Mouse (Mus musculus) liver, embryonic 15.5 days (tissue): ENCODE data around the gene Itpripl2. TPM values are rescaled to one million over a fixed set of nuclear protein-coding genes. Genes with fewer than 3 reads are reported as not detected.

Experiments
- ATAC-seq: fragments of 200-750 bp; cut with Nextera tagmentation; 2 replicates; pipeline ENCODE4 v1.8.0; 2017; ENCODE audit warnings: moderate number of reproducible peaks, mild to moderate bottlenecking, moderate library complexity; ENCODE audit not compliant: insufficient read depth
- H3K27ac ChIP-seq: fragments of 300-500 bp; sonication (generic); replicated peaks from 2 replicates; pipeline ENCODE4 v1.5.1; 2015; ENCODE audit warnings: mild to moderate bottlenecking, inconsistent platforms
- H3K27me3 ChIP-seq: fragments of 300-500 bp; sonication (generic); 2 replicates; pipeline ENCODE4 v1.6.1; 2015; ENCODE audit warnings: mild to moderate bottlenecking, inconsistent platforms
- H3K36me3 ChIP-seq: fragments of 300-500 bp; sonication (generic); replicated peaks from 2 replicates; pipeline ENCODE4 v1.6.1; 2015; ENCODE audit warnings: moderate library complexity, mild to moderate bottlenecking, inconsistent platforms
- H3K4me1 ChIP-seq: fragments of 300-500 bp; sonication (generic); replicated peaks from 2 replicates; pipeline ENCODE4 v1.6.1; 2015; ENCODE audit warnings: inconsistent platforms
- H3K4me2 ChIP-seq: fragments of 300-500 bp; sonication (generic); 2 replicates; pipeline ENCODE4 v1.6.1; 2015; ENCODE audit warnings: moderate library complexity, mild to moderate bottlenecking, inconsistent platforms
- H3K4me3 ChIP-seq: fragments of 300-500 bp; sonication (generic); replicated peaks from 2 replicates; pipeline ENCODE4 v1.5.1; 2015; ENCODE audit warnings: mild to moderate bottlenecking, inconsistent platforms
- H3K9ac ChIP-seq: fragments of 300-500 bp; sonication (generic); 2 replicates; pipeline ENCODE4 v1.6.1; 2015; ENCODE audit warnings: moderate library complexity, mild to moderate bottlenecking, inconsistent platforms
- H3K9me3 ChIP-seq: fragments of 300-500 bp; sonication (generic); replicated peaks from 2 replicates; pipeline ENCODE4 v1.6.1; 2016; ENCODE audit warnings: inconsistent platforms
- WGBS: fragments of 180-500 bp; shearing (Covaris S2); methylation state at CpG from one replicate; pipeline ENCODE4 v1.1.7; 2015; ENCODE audit warnings: mixed read lengths; ENCODE audit not compliant: insufficient replicate concordance; 5-methylcytosine and 5-hydroxymethylcytosine counted together
- polyA plus RNA-seq: library from polyadenylated mRNA; unstranded; fragments of >200 nt; fragmentation: Nextera tagmentation; extraction: Ambion mirVana; gene quantifications from 2 replicates; pipeline ENCODE4 v1.2.1, GENCODE M21; 2015

Itpripl2 gene
- polyA plus RNA-seq, 1 experiment from 2014 or later, result 1.1 TPM

DNA sequence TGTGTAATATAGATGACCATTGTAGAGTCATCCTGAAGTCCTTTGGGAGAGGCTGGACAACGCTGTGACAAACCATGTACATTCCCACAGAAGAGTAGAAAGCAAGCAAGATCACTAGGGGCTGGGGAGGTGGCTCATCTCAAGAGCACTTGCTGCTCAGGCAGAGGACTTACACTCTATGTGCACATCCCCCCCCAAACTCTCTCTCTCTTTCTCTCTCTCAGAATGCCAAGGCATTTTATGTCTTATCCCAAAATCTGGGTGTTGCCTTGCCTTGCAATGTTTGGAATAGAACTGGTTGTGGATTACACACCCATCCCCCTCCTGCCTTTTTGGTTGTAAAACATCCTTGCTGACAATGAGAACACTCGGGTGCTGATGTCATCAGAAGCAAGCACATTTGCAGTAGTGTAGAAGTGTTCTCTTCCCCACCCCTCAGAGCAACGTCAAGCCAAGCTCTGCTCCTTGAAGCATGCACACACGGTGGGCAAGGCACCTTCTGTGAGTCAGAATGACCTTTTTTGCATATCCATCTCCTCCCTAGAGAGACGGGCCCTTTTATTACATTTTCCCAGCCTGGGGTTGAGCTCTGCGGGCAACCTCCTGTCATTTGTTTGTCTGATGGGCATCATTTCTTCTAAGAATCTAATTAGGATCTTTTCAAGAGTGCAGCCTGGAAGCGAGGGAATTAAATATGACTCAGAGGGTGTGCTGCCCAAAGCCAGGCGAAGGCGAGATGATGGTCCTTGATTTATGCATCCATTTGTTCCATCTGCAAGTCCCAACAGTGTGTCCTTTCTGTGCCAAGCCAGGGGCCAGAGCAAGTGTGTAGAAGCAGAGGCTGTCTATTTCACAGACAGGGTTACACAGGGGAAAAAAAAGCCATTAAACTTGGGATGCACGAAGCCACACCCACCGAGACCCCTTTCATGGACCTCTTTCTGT, 28.7 kb downstream of the Itpripl2 start:
- Histone ChIP-seq H3K4me2 (no peak overlapping the region), H3K9ac (no peak overlapping the region), H3K4me3 (no peak overlapping the region), H3K27ac (no peak overlapping the region), H3K9me3 (no peaks in the 10 kb centered on the region), H3K36me3 (no peaks in the 10 kb centered on the region), H3K4me1 (0 out of 2 replicates have a peak, but pooled peaks cover 9% of the 10 kb centered on the region), H3K27me3 (no peaks in the 10 kb centered on the region)
- WGBS, result 46% methylated on average over 11 of the region's 11 CpGs
- no peak for ATAC-seq

DNA sequence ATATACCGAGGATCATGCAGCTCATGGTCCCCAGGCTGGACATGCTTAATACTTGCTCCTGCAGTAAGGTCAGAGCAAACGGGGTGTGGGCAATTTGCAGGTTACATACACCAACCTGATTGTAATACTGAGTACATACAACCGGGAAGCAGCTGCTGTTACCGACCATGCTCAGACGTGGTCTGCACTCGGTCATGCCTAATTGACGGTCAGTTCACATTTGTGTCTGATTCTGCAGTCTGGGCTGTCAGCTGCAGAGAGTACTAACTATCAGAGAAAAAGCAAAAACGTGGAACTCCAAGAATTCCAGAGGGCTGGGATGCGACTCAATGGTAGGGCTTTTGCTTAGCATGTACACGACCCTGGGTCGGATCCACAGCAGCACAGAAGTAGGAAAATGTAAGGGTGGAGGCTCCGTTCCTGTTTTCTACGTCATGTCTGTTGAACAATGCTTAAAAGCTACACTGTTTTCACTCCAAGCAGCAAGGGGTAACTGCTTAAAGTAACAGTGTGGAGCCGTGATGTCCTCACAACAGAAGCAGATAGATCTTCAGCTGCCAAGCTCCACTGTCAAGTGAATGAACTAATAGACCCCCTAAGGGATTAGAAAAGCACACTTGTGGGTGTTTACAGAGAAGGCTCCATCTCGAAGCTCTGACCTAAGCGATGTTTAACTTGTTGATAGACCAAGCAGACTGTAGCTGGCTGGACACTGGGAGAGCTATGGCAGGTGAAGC, 30.2 kb downstream of the Itpripl2 start:
- no peak for ATAC-seq
- Histone ChIP-seq H3K4me2 (no peak overlapping the region), H3K9ac (no peak overlapping the region), H3K27me3 (no peaks in the 10 kb centered on the region), H3K4me3 (no peak overlapping the region), H3K4me1 (0 out of 2 replicates have a peak, but pooled peaks cover 9% of the 10 kb centered on the region), H3K27ac (no peak overlapping the region), H3K9me3 (no peaks in the 10 kb centered on the region), H3K36me3 (no peaks in the 10 kb centered on the region)
- 50% methylated on average over 16 of the region's 16 CpGs for WGBS

- H3K9ac ChIP-seq, result no peak overlapping the region
- peaks cover 4% of the 10 kb centered on the region; the same call in 1 of the 2 replicates for H3K27me3 ChIP-seq
- no peak for ATAC-seq
- H3K27ac ChIP-seq, result no peak overlapping the region
- H3K9me3 ChIP-seq, result no peaks in the 10 kb centered on the region
- 48% methylated on average over 4 of the region's 4 CpGs for whole genome bisulfite sequencing
- H3K4me3 ChIP-seq, result no peak overlapping the region
- H3K4me2 ChIP-seq, result no peak overlapping the region
- H3K4me1 ChIP-seq, result peaks cover 4% of the 10 kb centered on the region; the same call in 1 of the 2 replicates
- no peaks in the 10 kb centered on the region for H3K36me3 ChIP-seq
Measured at GRCm38 (mm10) chr7:118453722-118454121, 38.1 kb downstream of the Itpripl2 start.

DNA sequence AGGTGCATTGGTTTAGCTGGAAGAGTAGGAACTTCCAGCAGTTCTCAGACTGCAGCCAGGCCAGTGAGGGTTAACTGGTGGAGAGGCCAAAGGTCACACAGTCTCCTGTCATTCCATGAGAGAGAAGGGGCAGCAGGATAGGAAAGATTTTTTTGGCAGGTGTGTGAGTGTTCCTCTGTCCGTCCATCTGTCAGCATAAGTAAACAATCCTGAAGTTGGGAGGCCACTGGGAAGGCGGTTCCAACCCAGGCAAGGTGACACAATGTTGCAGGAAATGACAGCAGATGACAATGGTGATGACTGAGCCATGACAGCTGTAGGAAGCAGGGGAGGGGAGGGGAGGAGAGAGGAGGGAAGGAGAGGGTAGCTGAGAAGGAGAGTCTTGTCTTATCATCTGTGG, 38.8 kb downstream of the Itpripl2 start:
- ATAC-seq, result peak; percentile 53; the same call in 1 of the 2 replicates
- no peaks in the 10 kb centered on the region for H3K9me3 ChIP-seq
- no peak overlapping the region for H3K4me3 ChIP-seq
- peaks cover 5% of the 10 kb centered on the region; the same call in 1 of the 2 replicates for H3K4me1 ChIP-seq
- H3K36me3 ChIP-seq, result no peaks in the 10 kb centered on the region
- peaks cover 12% of the 10 kb centered on the region for H3K27me3 ChIP-seq
- H3K4me2 ChIP-seq, result no peak overlapping the region
- WGBS, result 21% methylated on average over 2 of the region's 2 CpGs
- no peak overlapping the region for H3K27ac ChIP-seq
- H3K9ac ChIP-seq, result no peak overlapping the region

DNA sequence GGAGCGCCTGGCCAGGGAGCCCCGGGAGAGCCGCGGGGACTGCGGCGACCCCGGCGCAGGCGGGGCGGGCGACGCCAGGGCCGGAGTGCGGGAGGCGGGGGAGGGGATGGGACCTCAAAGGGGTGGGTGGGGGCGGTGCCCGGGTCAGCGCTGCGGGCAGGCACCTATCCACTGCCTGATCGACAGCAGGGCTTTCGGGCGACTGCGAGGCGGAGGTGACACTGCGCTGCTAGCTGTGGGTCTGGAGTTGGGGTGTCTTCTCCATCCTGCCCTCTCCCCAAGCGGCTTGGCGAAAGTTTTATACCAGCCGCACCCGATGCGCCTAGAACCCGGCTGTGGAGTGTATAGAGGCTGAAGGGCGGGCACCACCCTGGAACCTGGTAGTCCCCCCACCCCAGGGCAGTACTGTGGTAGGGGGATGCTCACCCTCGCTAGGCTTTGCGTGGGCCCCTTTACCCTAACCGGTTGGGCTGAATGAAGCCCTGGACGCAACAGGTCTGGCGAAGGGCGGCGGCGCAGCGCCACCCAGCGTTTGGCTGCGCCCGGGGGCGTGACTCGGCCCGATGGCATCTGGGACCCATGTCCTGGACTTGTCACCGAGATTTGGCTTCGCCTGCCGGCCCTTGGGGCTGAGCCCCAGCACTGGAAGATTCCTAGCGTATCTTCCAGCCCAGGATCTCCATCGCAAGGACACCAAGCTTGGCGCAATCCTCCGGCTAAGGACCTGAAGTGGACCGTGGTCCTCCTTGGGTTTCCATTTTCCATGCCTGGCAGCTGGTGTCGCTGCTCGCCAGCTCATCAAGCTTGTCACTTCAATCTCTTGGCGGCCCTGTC, 43.4 kb downstream of the Itpripl2 start, which contains the start of gene Syt17:
TSS of gene Syt17 (minus strand) at position 89 of the 834 bp plus-strand sequence.
- peak; percentile 17; the same call in 1 of the 2 replicates for ATAC-seq

DNA sequence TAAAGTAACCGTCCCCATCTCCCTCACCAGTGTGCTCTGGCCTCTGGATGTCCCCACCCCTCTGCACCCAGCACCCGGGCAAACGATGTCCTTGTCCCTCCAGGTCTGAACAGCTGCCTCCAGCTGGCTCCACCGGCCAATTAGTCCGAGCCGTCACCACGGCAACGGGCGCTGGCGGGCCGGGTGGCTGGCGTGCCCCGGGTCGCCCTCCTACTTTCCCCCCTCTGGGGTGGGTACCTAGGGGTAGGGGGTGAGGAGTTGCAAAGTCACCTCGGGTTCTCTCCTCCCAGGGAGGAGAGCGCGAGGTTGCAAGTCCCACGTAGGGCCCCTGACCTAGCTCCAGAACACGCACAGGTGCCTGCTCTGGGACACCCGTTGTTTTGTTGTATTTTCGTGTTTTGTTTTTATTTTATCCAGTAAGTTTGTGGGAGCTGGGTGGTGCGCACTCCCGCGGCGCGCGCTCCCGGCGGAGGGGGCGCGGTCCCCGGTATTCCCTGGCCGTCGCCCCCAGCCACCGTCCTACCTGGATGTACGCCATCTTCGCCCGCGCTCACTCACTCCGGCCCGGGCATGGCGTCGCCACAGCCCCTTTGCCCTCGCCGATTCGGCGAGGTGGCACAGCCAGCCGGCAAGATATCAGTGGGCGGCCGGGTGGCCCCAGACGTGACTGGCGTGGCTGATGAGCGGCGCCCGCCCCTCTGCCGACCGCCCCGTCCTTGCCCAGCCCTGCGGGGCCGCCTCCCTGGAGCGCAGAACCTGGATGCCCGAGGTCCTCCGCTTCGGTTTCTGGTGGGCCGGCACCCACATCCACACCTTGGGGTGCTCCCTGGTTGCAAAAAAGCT, 44.3 kb downstream of the Itpripl2 start:
- Histone ChIP-seq H3K4me2 (peak overlapping the region; percentile 70), H3K9me3 (no peaks in the 10 kb centered on the region), H3K27me3 (peaks cover 54% of the 10 kb centered on the region), H3K27ac (no peak overlapping the region), H3K36me3 (no peaks in the 10 kb centered on the region), H3K4me3 (peak overlapping the region; percentile 49), H3K4me1 (peaks cover 5% of the 10 kb centered on the region; the same call in 1 of the 2 replicates), H3K9ac (no peak overlapping the region)
- under 1% methylated on average over 65 of the region's 65 CpGs for WGBS
- 0 out of 2 replicates have a peak, but pooled peaks have one; percentile 15 for ATAC-seq

More for the DNA sequence above, 43.4 kb downstream of the Itpripl2 start, which contains the start of gene Syt17:
- Histone ChIP-seq H3K4me3 (peak within 1 kb of the TSS; percentile 49), H3K9ac (no peak within 1 kb of the TSS), H3K9me3 (no peaks in the 10 kb centered on the region), H3K4me1 (peaks cover 9% of the 10 kb centered on the region; the same call in 1 of the 2 replicates), H3K27me3 (peaks cover 52% of the 10 kb centered on the region), H3K4me2 (peak within 1 kb of the TSS; percentile 70), H3K36me3 (no peaks in the 10 kb centered on the region), H3K27ac (no peak within 1 kb of the TSS)
- under 1% methylated on average over 58 of the region's 58 CpGs for WGBS

DNA sequence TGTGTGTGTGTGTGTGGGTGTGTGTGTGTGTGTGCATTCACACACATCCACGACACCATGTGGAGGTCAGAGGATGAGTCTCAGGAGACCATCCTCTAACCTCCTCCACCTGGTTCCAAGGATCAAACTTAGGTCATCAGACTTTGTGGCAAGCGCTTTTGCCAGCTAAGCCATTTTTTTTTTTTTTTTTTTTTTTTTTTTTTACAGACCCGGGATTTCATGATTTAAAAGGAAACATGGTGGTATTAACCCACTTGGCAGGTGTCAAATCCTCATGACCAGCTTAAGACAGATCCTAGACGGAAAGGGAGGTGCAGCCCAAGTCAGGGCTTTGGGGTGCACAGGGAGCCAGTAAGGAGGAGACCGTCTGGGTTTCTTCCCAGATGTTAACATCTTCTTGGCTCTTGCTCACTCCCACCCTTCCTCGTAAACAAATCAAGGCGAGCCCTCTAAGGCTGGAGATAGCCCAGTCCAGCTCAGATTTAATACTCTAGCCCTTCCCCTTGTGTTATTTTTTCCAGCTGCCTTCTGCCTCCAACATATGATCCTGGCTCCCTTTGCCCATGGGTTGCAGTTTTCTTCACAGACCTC, 47.8 kb downstream of the Itpripl2 start:
- peaks cover 52% of the 10 kb centered on the region for H3K27me3 ChIP-seq
- H3K4me2 ChIP-seq, result no peak overlapping the region
- 47% methylated on average over 7 of the region's 7 CpGs for WGBS
- no peak overlapping the region for H3K4me3 ChIP-seq
- no peaks in the 10 kb centered on the region for H3K36me3 ChIP-seq
- no peak overlapping the region for H3K27ac ChIP-seq
- H3K9ac ChIP-seq, result no peak overlapping the region
- peaks cover 5% of the 10 kb centered on the region; the same call in 1 of the 2 replicates for H3K4me1 ChIP-seq
- H3K9me3 ChIP-seq, result no peaks in the 10 kb centered on the region
- ATAC-seq, result no peak

DNA sequence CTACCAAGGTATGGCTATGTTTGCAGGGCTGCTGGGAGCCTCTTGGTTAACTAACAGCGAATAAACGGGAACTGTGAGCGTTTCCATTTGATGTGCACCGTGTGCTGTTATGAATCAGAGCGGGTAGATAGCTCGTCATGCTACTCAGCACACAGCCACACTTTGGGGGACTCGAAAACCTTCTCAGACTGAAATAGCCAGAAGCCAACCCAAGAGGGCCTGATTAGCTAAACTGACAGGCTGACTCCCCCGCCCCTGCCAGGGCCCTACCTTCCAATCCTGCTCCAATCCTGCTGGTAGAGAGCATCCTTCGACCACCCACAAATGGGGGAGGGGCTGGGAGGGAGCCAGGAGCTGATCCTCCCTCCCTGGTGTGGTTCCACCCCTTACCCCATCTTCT, 48.4 kb downstream of the Itpripl2 start:
- H3K9ac ChIP-seq, result no peak overlapping the region
- H3K4me2 ChIP-seq, result no peak overlapping the region
- H3K36me3 ChIP-seq, result no peaks in the 10 kb centered on the region
- H3K27ac ChIP-seq, result no peak overlapping the region
- WGBS, result 9% methylated on average over 9 of the region's 9 CpGs
- ATAC-seq, result no peak
- no peak overlapping the region for H3K4me3 ChIP-seq
- no peaks in the 10 kb centered on the region for H3K9me3 ChIP-seq
- peaks cover 5% of the 10 kb centered on the region; the same call in 1 of the 2 replicates for H3K4me1 ChIP-seq
- H3K27me3 ChIP-seq, result peaks cover 46% of the 10 kb centered on the region

- peaks cover 28% of the 10 kb centered on the region for H3K27me3 ChIP-seq
- ATAC-seq, result no peak
- no peak overlapping the region for H3K4me3 ChIP-seq
- 60% methylated on average over 6 of the region's 6 CpGs for WGBS
- no peak overlapping the region for H3K9ac ChIP-seq
- no peak overlapping the region for H3K4me2 ChIP-seq
- no peak overlapping the region for H3K27ac ChIP-seq
- no peaks in the 10 kb centered on the region for H3K36me3 ChIP-seq
- H3K4me1 ChIP-seq, result no peaks in the 10 kb centered on the region
- H3K9me3 ChIP-seq, result no peaks in the 10 kb centered on the region
Measured at GRCm38 (mm10) chr7:118441535-118441934, 50.2 kb downstream of the Itpripl2 start.
